Mouse (Mus musculus) cortical plate, adult 2 months (tissue): ENCODE data around the gene Slc25a23.

Source experiments
- CTCF ChIP-seq: fragments of 200-500 bp; IDR thresholded peaks from 2 replicates; pipeline ENCODE4 v1.5.1; 2011; ENCODE audit warnings: mild to moderate bottlenecking, control low read depth, low read length; ENCODE audit not compliant: insufficient read depth; ENCODE audit errors: extremely low read depth
- POLR2A ChIP-seq: fragments of 200-500 bp; IDR thresholded peaks from 2 replicates; pipeline ENCODE4 v1.6.1; 2011; ENCODE audit warnings: mild to moderate bottlenecking, low read length, control low read depth; ENCODE audit not compliant: insufficient read depth; ENCODE audit errors: extremely low read depth

DNA sequence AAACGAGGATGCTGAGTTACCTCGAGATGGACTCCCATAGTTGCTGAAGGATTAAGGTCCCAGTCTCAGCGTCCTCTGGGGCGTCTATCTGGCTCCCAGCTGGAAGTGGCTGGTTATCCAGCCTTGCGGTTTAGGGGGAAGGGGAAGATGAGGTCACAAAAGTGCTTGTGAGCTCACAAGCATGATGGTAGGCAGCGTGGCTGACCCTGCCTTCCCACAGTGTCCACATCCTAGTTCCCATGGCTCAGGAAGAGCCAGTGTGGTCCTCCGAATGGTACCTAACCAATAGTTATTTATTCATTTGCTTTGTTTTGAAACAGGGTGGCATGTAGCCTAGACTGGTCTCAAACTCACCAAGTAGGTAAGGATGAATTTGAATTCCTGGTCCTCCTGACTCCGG, 18.1 kb downstream of the Slc25a23 start, which contains the start of gene Slc25a41:
- TF ChIP-seq CTCF (no peak), POLR2A (no peak)
